Mouse (Mus musculus) testis, adult 2 months (tissue): ENCODE data around the gene Cyth1. TPM values are rescaled to one million over a fixed set of nuclear protein-coding genes. Genes with fewer than 3 reads are reported as not detected.
A peak's percentile ranks its signal among the peaks of the same experiment; 100 is the strongest.

ENCODE experiments used
- H3K27ac ChIP-seq: fragments of 200-500 bp; 2 replicates; pipeline ENCODE4 v1.5.1; 2012; ENCODE audit warnings: low read depth, low read length; ENCODE audit not compliant: control insufficient read depth, insufficient read depth
- H3K27me3 ChIP-seq: fragments of 200-500 bp; 2 replicates; pipeline ENCODE4 v1.6.1; 2012; ENCODE audit warnings: mild to moderate bottlenecking, low read length, moderate library complexity; ENCODE audit not compliant: control insufficient read depth, insufficient read depth
- H3K36me3 ChIP-seq: fragments of 200-500 bp; 2 replicates; pipeline ENCODE4 v1.6.1; 2012; ENCODE audit warnings: mild to moderate bottlenecking, low read length; ENCODE audit not compliant: control insufficient read depth, insufficient read depth
- H3K4me1 ChIP-seq: fragments of 200-500 bp; 2 replicates; pipeline ENCODE4 v1.6.1; 2012; ENCODE audit warnings: low read length; ENCODE audit not compliant: control insufficient read depth, insufficient read depth
- H3K4me3 ChIP-seq: fragments of 200-500 bp; 2 replicates; pipeline ENCODE4 v1.5.1; 2012; ENCODE audit warnings: low read depth, mild to moderate bottlenecking, low read length, moderate library complexity, mixed read lengths; ENCODE audit not compliant: control insufficient read depth
- CTCF ChIP-seq: fragments of 200-500 bp; IDR thresholded peaks from 2 replicates; pipeline ENCODE4 v1.5.1; 2012; ENCODE audit warnings: low read depth, mild to moderate bottlenecking, inconsistent platforms, low read length, moderate library complexity; ENCODE audit not compliant: control insufficient read depth, insufficient read depth, insufficient replicate concordance
- POLR2A ChIP-seq: fragments of 200-500 bp; IDR thresholded peaks from 2 replicates; pipeline ENCODE4 v1.6.1; 2012; ENCODE audit warnings: low read depth, mild to moderate bottlenecking, inconsistent platforms, low read length, moderate library complexity; ENCODE audit not compliant: control insufficient read depth
- polyA plus RNA-seq: library from polyadenylated mRNA; depleted of rRNA; stranded (reverse); fragments of >200 nt; gene quantifications from 2 replicates; pipeline ENCODE4 v1.2.3, GENCODE M21; 2012; rRNA removed

The Cyth1 gene
- polyA plus RNA-seq: 31.8 and 31.9 TPM in 2 replicates

DNA sequence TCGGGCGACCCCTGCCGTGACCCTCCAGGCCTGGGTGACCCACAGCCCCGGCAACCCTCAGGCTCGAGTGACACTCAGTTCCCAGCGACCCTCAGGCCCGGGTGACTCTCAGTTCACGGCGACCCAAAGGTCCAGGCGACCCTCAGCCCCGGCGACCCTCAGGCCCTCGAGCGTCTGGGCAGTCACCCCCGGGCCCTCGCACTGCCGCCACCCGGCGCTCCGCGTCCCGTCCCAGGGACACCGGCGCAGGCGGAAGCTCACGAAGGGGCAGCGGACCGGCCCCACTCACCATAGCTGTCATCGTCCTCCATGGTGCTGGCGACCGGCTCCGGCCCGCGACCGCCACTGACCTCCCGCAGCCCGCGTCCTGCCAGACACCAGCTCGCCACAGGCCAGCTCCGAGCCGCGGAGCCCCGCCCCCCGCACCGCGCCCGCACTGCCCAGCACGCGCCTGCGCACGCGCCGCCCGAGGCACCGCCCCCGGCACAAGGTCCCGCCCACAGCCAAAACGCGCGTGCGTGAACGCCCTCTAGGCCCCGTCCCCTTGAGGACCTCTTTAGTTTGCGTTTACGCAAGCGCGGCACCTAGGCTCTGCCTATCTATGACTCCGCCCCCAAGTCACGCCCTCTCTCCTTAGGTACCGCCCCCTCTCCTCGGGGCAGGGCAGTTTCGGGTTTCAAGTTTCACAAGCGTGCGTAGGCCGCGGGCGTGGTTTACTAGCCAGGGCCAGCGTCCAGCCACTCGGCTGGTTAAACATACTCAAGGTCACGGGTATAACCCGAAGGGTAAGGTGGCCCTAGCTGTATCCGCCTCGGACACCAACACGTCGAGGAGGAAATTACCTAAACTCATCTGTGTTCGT lies at the start of gene Cyth1:
Gene Cyth1, minus strand, starts transcription at position 443 of the 862 bp plus-strand sequence.
- no peaks in the 10 kb centered on the region for H3K36me3 ChIP-seq
- H3K4me3 ChIP-seq: peak within 1 kb of the TSS; percentile 96
- H3K27me3 ChIP-seq: no peaks in the 10 kb centered on the region
- peak; percentile 74 for TF ChIP-seq POLR2A
- TF ChIP-seq CTCF: no peak
- H3K27ac ChIP-seq: peak within 1 kb of the TSS; percentile 87
- peaks cover 10% of the 10 kb centered on the region for H3K4me1 ChIP-seq

DNA sequence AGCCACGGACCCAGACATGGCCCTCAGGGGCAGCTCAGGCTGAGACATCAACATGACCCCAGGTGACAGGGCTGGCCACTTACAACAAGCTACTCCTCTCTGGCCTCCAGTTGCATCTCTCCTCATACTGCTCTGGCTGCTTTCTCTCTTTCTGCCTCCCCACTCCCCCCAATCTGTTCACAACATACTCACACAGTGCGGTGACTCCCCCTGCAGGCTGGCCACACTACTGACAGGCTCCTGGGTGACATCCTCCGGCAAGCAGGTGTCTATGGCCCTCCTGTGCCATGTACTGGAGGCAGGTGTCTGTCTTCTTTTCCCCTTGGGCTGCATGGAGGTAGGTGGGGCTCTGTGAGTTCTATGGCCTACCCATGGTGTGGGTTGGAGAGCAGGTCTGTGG lies 49.6 kb upstream of the Cyth1 start:
- Histone ChIP-seq H3K36me3 (no peaks in the 10 kb centered on the region), H3K27ac (no peak overlapping the region), H3K4me1 (no peaks in the 10 kb centered on the region), H3K27me3 (no peaks in the 10 kb centered on the region), H3K4me3 (no peak overlapping the region)
- TF ChIP-seq POLR2A (no peak), CTCF (no peak)

DNA sequence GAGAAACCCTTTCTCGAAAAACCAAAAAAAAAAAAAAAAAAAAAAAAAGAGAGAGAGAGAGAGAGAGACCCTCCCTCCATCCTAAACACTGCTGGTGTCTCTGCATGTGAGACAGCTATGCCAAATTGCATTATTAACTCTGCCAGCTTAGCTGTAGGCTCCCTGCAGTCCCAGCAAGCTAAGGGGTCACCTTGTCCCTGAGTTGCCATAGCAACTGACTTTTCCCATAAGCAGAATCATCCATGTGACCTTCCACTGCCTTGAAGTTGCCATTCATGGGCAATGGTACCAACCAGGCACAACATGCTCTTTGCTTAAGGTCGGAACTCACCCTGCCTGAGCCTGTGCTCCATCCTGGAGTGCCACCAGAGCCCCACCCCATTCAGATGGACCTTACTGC lies 46.6 kb upstream of the Cyth1 start:
- Histone ChIP-seq H3K27ac (no peak overlapping the region), H3K4me1 (peaks cover 3% of the 10 kb centered on the region), H3K4me3 (no peak overlapping the region), H3K36me3 (no peaks in the 10 kb centered on the region), H3K27me3 (no peaks in the 10 kb centered on the region)
- TF ChIP-seq POLR2A (no peak), CTCF (no peak)

DNA sequence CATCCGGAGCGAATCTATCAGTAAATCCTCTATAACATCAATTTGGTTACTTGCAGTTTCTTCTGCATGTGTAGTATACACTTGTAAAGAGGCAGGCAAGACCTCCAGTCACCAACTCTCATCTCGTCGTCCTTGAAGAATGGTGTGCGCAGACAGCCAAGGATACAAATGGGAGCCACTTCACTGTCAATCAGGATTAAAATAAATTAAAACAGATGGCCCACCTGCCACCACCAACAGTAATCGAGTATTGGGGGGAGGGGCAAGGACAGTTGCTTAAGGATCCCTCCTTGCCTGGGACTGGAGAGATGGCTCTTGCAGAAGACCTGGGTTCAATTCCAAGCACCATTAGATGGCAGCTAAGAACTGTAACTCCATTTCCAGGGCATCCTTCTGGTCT lies 44.3 kb upstream of the Cyth1 start:
- Histone ChIP-seq H3K4me1 (peaks cover 13% of the 10 kb centered on the region), H3K36me3 (no peaks in the 10 kb centered on the region), H3K27ac (no peak overlapping the region), H3K27me3 (no peaks in the 10 kb centered on the region), H3K4me3 (no peak overlapping the region)
- TF ChIP-seq CTCF (no peak), POLR2A (no peak)

DNA sequence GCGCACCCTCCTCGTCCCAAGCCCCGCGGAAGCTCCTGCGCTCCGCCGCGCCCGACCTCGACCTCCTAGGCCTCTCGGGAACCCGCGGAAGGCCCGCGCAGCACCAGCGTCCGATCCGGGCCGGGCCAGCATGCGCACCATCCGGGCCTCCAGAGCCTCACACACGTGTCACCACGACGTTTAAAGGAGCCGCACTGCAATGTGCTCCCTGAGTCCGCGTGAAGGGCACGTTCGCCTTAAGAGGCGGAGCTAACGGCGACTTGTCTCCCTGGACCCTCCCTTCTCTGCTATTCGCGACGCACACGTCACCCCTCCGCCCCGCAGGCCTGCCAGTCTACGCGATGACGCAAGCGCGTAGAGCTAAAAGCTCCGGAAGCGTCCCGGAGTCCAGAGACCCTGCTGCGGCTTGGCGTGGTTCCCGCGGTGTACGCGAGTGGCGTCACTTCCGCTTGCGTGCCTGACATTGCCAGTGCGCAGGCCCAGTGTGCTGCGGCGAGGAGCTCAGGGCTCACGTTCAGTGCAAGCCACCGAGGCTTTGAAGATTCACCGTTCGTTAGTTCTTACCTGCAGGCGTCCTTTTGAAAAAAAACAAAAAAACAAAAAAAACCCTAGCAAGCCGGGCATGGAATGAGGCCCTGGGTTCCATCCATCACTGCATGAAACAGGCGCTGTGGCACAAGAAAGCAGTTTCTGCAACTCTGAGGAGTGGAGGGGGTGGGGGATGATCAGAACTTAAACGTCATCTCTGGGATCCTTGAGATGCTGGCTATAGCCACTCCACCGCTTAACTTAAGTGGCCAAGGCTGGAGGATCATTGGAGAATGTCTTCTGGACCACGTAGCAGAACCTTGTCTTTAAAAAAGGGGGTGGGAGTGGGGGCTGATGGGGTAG lies 41.9 kb upstream of the Cyth1 start, which contains the start of gene Usp36:
Gene Usp36, minus strand, starts transcription at position 246 of the 891 bp plus-strand sequence.
- no peaks in the 10 kb centered on the region; the same call in 1 of the 2 replicates for H3K36me3 ChIP-seq
- H3K4me1 ChIP-seq: peaks cover 13% of the 10 kb centered on the region
- H3K4me3 ChIP-seq: peak within 1 kb of the TSS; percentile 87
- H3K27ac ChIP-seq: peak within 1 kb of the TSS; percentile 78
- TF ChIP-seq CTCF (no peak), POLR2A (peak; percentile 94)
- H3K27me3 ChIP-seq: no peaks in the 10 kb centered on the region

DNA sequence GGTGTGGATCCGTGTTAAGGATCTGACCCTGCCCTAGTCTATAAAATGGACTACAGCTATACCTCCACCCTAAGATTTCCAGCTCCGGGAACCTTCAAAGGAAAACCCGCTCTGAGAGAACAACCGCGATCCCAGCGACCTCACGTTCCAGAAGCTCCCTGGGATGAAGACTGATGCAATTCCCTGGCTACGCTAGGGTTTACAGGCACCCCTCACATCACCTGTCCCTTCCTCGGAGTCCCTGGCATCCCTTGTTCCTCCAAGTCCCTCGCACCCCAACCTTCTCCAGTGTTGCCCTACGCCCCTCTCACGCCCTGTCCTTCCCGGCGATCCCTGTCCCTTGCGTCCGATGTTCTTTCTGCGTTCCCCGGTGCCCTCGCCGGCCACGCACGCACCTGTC lies 41.2 kb upstream of the Cyth1 start:
- H3K27me3 ChIP-seq: no peaks in the 10 kb centered on the region
- H3K36me3 ChIP-seq: no peaks in the 10 kb centered on the region; the same call in 1 of the 2 replicates
- peak overlapping the region; percentile 72 for H3K27ac ChIP-seq
- H3K4me3 ChIP-seq: peak overlapping the region; percentile 87
- no peak for TF ChIP-seq POLR2A
- H3K4me1 ChIP-seq: peaks cover 13% of the 10 kb centered on the region

DNA sequence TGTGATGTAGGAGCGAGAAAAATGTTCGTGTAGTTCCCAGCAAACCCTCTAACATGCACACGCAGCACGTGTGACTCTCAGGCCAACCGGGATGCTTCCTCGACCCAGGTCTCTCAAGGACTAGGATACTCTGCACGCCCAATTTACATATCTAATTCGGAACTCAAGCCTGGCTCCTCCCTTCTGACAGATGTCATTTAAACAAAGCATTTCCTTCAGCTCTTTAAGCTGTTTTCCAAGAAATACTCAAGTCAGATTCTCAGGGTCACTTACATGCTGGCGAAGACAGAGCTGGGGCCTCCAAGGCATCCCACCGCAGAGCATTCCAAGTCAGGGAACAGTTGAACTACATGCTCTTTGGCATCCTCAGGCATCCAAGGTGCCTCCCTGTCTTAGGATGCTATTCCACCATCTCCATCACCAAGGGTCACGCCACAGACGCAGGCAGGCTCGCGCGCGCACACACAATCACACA lies 40.7 kb upstream of the Cyth1 start:
- H3K4me1 ChIP-seq: peaks cover 13% of the 10 kb centered on the region
- H3K36me3 ChIP-seq: no peaks in the 10 kb centered on the region; the same call in 1 of the 2 replicates
- no peaks in the 10 kb centered on the region for H3K27me3 ChIP-seq
- TF ChIP-seq CTCF: no peak
- TF ChIP-seq POLR2A: no peak
- H3K27ac ChIP-seq: no peak overlapping the region
- peak overlapping the region; percentile 87 for H3K4me3 ChIP-seq
